Mouse (Mus musculus): ENCODE results near the gene Otud6a. TPM values are rescaled to one million over a fixed set of nuclear protein-coding genes. Genes with fewer than 3 reads are reported as not detected.
"Not testable (repeated sequence)": the region's sequence is repeated elsewhere in the genome, so short reads cannot be mapped to it uniquely, and the experiment has no call there.

Otud6a gene
- not detected for total RNA-seq (2021)
- long read RNA-seq, experiment 1 = 0 reads
- long read RNA-seq, experiment 2 = 0 reads

DNA sequence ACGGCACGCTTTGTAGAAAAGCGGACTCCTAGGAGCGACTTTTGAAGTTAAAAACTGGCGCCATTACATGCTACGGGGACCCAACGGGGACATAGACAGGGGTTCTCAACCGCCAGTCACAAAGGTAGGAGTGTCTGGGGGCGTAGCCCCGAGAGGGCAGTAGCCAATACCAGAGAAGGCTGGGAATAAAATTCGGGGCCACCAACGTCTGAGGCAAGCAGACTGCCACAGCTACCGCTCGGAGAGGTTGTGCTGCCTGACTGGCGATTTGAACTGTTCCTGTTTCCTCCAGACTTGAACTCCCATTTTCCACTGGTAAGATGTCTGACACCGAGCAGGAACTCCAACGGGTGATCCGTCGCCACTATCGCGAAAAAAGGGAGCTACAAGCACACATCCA, at the start of gene Otud6a:
Gene Otud6a, plus strand, starts transcription at position 321 of the 400 bp plus-strand sequence.
- DNase-seq (ENCODE audit: low spot score) = no peak

DNA sequence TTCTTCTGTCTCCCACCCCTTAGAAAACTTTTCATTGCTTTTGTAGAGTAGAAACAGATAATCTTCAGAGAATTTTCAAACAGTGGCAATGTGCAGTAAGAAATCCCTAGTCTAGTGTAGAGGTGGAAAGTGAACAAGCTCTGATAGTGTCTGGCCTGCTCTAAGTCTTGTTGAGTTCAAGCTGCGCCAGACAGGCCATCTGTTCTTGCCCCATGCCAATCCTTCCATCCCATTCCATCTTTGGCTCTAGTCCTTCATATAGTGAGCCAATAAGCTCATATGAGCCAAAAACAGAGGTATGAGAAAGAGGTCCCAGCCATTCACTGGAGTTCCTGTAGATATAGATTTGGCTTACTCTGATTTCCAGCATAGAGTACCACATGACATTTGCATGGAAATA, 38.9 kb upstream of the Otud6a start:
- DNase-seq (ENCODE audit: low spot score) = no peak

DNA sequence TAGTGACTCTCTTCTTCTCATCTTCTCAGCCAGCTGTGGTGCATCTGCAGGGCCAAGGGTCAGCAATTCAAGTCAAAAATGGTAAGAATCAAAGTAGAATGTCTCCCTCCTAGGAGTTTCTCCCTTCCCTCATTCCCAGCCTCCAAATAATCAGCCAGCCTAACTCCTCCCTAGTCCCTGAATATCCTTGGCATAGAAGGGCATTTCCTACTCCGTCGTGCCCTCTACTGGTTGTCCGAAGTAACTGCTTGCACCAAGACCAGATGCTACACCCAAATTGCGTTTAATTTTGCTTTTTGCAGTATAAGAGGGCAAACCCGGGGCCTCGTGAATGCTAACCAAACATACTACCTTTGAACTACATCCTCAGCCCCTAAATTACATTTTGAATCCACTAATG, 36.5 kb upstream of the Otud6a start:
- DNase-seq (ENCODE audit: low spot score) = peak; percentile 26

DNA sequence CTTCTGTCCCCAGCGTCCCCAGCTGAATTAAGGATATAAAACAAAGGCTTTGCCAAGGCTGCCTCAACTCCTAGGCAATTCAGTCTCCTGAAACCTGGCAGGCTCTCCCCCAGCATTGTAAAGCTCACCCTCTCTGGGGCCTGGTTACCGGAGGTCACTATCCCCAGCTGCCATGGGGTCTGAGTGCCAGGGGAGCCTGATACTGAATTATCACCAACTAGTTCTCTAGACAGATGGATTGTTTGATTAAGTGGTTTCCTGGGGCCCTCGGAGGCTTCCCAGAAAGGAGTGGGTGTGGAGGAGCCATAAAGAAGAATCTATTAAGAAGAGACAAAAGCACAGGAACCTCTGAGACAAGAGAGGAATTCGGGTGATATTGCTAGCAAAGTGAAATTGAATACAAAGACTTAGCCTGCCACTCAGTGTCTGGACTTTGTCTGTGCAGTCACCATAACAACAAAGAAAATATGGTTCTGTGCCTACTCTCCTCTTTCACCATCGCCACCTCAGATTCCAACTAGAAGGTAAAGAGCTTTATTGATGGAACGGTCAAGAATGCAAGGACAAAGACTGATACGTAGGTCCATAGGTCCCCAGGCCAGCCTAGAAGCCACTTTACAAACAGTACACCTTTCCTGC, 34.5 kb upstream of the Otud6a start:
- no peak for DNase-seq (ENCODE audit: low spot score)

DNA sequence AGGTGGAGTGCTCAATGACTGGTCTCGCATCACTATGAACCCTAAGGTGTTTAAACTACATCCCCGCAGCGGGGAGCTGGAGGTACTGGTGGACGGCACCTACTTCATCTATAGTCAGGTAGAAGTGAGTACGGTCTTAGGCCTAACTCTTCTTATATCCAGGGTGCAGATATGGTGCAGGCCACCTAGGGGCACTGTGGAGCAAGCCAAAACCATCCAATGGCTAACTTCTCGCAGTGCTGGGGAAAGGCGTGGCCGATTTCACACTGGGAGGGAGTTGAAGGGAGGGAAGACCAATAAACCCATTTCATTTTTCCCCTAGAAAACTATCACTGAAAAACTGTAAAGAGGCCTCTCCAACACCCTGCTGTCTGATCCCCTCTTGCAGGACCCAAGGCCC, 33.8 kb upstream of the Otud6a start:
- peak; percentile 1 for DNase-seq (ENCODE audit: low spot score)

DNA sequence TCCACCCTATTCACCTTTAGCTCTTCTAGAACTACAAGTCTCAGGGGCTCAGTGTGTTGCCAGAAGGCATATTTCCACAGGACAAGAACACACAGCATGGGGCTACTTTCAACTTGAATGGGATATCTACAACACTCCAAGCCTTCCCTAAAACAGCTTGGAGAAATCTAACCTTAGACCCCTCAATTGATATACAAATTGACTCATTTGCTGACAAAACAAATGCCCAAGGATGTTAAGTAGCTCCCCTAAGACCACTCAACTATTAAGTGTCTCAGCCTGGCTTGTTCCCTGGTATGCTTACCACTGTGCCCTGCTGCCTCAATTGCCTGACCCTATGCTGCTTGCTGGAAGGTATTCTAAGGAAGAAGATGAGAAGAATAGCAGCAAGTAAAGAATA, 27.9 kb upstream of the Otud6a start:
- DNase-seq (ENCODE audit: low spot score) = no peak

DNA sequence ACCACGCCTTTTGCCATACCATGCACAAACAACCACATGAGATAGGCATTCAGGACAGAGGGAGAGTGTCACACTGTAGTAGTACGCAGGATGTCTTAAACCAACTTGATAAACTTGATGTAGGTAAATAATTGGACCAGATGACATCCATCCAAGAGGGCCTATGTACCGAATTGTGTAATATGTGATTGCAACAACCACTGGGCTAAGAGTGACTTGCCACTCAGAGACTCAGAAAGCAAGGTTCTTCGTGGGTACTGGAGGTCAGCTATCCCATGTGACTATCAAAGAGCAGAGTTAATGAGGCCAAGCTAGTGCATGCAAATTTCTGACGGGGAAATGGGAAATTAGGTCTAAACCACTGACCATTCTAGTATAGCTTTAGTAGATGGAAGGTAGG, 27.2 kb upstream of the Otud6a start:
- DNase-seq (ENCODE audit: low spot score) = no peak

DNA sequence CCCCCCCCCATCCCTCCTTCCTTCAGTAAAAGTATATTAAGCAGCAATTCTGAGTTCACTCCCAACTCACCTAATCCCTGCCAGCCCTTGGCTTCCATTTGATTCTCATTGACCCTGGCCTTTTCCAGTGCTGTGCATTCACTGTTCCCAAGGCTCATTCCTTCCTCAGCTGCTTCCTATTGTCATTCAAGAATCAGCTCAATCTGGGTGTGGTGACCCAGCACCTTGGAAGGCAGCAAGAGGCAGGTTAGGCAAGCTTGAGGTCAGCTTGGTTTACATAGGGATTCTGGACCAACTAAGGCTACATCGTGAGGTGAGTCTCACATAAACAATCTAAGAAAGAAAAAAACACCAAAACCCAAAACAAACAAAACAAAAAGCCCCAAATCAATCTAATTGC, 19.6 kb upstream of the Otud6a start:
- DNase-seq (ENCODE audit: low spot score) = no peak

DNA sequence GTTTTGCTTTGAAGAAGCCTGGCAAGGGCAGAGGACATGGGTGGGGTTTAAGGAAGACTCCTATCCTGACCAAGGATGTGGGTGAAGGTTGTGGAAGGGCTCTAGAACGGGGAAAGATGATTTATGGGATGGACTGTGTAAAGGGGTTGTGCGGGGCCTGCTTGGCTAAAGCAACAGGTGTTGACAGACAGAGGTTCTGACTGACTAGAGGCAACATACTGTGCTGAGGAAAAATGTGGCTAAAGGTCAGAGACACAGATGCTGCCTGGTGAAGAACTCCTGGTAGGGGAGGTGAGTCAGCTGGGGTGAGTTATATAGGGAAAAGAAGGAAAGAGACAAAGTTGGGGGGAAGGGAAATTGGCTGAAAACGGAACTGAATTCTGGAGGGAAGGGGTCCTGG, 3.5 kb downstream of the Otud6a start:
- no peak for DNase-seq (ENCODE audit: low spot score)

DNA sequence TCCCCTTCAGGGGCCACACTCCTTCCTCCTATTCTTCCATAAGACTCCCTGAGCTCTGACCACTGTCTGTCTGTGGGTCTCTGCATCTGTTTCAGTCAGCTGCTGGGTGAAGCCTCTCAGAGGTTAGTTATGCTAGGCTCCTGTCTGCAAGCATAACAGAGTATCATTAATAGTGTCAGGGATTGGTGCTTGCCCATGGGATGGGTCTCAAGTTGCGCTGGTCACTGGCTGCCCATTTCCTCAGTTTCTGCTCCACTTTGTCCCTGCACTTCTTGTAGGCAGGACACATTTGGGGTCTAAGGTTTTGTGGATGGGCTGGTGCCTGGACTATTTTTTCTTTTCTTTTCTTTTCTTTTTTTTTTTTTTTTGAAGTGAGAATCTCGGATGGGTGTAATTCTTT, 13.8 kb downstream of the Otud6a start, which contains the start of gene Awat2:
Gene Awat2, minus strand, starts transcription at position 101 of the 400 bp plus-strand sequence.
- DNase-seq (ENCODE audit: low spot score) = not testable (repeated sequence)

DNA sequence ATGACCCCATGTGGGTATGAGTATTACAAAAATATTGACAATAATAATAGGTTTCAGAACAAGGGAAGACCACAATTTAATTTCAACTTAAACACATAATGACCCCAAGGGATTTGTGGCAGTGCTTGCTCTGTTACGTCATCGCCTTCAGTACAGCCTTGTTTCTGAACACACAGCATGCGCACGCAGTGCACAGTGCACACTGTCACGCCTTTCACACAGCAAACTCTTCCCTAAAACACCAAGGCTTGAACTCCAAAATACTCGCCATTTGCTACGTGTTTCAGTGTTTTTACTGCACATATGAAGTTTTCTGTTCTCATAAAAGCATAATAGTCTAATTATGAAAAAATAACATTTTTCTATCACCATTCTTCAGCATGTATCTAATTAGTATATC, 14.7 kb downstream of the Otud6a start:
- DNase-seq (ENCODE audit: low spot score) = no peak

DNA sequence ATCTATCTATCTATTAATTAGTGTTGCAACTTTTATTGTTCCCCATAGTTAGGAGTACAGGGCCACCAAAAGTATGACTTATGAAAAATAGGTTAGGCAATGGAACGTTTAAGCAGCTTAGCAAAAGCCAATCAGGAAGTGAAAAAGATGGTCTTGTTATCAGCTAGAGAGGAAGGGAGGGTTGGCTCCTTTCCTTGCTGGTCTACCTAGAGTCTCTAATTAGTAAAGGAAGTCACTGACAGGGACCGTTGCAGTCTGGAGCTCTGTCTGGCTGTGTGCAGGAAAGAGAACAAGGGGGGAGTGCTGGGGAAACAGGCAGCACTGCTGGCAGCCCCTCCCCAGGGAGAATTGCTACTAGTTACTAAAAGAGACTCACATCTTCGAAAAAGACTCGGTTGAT, 39.2 kb downstream of the Otud6a start:
- no peak for DNase-seq (ENCODE audit: low spot score)

DNA sequence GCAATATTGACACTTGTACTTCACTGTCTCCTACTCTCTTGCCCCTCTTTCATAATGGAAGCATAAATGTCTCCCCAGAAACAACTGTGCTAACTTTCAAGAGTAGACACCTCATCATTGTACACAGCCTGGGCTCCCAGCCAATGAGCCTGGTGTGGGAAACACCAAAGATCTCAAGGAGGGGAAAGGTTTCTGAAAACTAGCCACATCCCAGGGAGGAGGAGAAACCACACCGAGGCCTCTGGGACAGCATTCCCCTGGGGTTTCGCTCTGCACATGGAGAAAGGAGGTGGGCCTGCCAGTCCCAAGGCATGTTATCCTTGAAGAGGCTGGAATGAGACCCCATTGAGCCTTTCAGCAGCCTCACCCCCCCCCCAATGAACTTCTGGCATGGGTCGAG, 41.3 kb downstream of the Otud6a start:
- no peak for DNase-seq (ENCODE audit: low spot score)

DNA sequence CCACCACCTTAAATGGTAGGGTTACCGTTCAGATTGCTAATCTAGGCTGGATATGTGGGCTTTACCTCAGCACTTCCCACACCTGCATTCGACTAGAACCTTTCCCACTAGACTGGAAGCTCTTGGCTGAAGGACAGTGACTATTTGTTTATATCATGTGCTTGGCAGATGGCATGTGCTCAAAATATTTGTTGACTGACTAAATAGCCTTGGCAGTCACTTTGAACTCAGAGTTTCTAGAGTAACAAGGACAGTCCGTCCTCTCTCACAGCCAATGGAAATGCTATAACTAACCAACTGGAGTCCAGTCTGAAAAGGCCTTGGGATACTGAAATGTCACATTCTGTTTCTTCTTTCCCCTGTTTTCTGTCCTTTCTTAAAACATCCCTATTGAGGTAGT, 42.7 kb downstream of the Otud6a start:
- peak; percentile 56 for DNase-seq (ENCODE audit: low spot score)

DNA sequence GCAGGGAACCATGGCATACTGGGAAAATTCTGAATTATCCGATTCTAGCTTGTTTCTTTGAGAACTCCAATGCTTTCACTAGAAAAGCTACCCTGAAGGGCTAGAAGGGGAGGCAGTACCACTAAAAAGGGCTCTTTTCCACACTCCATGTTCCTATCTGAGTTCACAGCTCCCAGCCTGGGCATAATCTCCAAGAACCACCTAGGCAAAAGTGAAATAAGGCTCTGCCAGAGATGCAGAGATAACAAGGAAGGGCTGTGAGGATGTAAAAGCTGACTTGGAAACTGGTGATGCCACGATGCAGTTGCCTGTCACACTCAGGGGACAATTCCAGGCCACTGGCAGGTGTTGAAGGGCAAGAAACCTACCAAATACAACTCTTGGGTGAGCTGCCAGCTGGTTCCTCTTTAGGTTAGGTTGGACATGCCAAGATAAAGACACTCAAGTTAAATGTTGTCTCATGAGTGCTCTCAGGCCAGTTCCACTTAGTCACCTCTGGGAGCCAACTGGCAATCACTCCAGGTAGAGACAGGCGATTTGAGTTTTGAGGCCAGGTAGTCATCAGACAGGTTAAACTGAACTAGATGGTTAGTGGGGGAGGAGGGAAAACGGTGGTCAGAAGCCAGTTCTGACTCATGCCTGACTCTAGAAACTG, 46.9 kb downstream of the Otud6a start:
- DNase-seq (ENCODE audit: low spot score) = no peak

Small RNA genes lying within 50 kb of the gene (microRNA-seq; reads per million reads assigned to microRNA genes)
- gene Mir676 = 1,292 reads per million, percentile 85 among the genes with 10 or more reads in this experiment

Other genes with a start within 250 kb of the Otud6a start
- gene Awat2, start 13.7 kb downstream of the Otud6a start, total RNA-seq (2021) = under 1 TPM; 0.14 to 0.24 TPM
- 10 to 100 TPM; 34.2 to 40.6 TPM for gene Igbp1, start 65.3 kb downstream of the Otud6a start, total RNA-seq (2021)
- under 1 TPM; 0.30 to 0.62 TPM for gene Dgat2l6, start 95.8 kb downstream of the Otud6a start, total RNA-seq (2021)
- gene Awat1, start 143.2 kb downstream of the Otud6a start, total RNA-seq (2021) = not detected
- gene P2ry4, start 165.9 kb downstream of the Otud6a start, total RNA-seq (2021) = under 1 TPM in 1 of 2 experiments, not detected in 1; 0.05 TPM
- gene Arr3, start 176.5 kb downstream of the Otud6a start, total RNA-seq (2021) = not detected
- under 1 TPM in 1 of 2 experiments, not detected in 1; 0.12 TPM for gene Kif4, start 196.7 kb downstream of the Otud6a start, total RNA-seq (2021)
- gene Pdzd11, start 197.6 kb downstream of the Otud6a start, total RNA-seq (2021) = 10 to 100 TPM; 10.8 to 11.4 TPM

All from gastrocnemius, adult 18-20 months (tissue).